Mouse (Mus musculus): ENCODE measurements around the gene Cemip2. TPM values are rescaled to one million over a fixed set of nuclear protein-coding genes. Genes with fewer than 3 reads are reported as not detected.

Cemip2 gene
- total RNA-seq, 2 experiments from 2014 or later: 6.5 to 8.9 TPM

GRCm38 (mm10) chr19:21799410-21800373 is 21.6 kb downstream of the Cemip2 start:
- intact Hi-C loops (cut with DNase I): no loop called here
- no peak for DNase-seq

- intact Hi-C loops (cut with DNase I): no loop called here
- no peak for DNase-seq
These were observed 26.3 kb downstream of the Cemip2 start for GRCm38 (mm10) chr19:21804488-21804887.

GRCm38 (mm10) chr19:21805305-21805704 is 27.2 kb downstream of the Cemip2 start:
- intact Hi-C loops (cut with DNase I): no loop called here

GRCm38 (mm10) chr19:21810135-21810534 is 32.0 kb downstream of the Cemip2 start:
- DNase-seq: no peak
- intact Hi-C loops (cut with DNase I): no loop called here

More at GRCm38 (mm10) chr19:21805305-21805704, 27.2 kb downstream of the Cemip2 start:
- DNase-seq: no peak

GRCm38 (mm10) chr19:21813560-21813959 is 35.4 kb downstream of the Cemip2 start:
- intact Hi-C loops (cut with DNase I): no loop called here
- no peak for DNase-seq

GRCm38 (mm10) chr19:21814433-21815020 is 36.4 kb downstream of the Cemip2 start:
- no peak for DNase-seq

GRCm38 (mm10) chr19:21816260-21816659 is 38.1 kb downstream of the Cemip2 start:
- no peak for DNase-seq
- intact Hi-C loops (cut with DNase I): no loop called here

More at GRCm38 (mm10) chr19:21814433-21815020, 36.4 kb downstream of the Cemip2 start:
- intact Hi-C loops (cut with DNase I): no loop called here

GRCm38 (mm10) chr19:21818021-21818725 is 40.0 kb downstream of the Cemip2 start:
- intact Hi-C loops (cut with DNase I): no loop called here
- no peak for DNase-seq

GRCm38 (mm10) chr19:21819585-21819984 is 41.4 kb downstream of the Cemip2 start:
- intact Hi-C loops (cut with DNase I): no loop called here
- no peak for DNase-seq

- intact Hi-C loops (cut with DNase I): no loop called here
- DNase-seq: no peak
These were observed 42.0 kb downstream of the Cemip2 start for GRCm38 (mm10) chr19:21820126-21820525.

- DNase-seq: no peak
- intact Hi-C loops (cut with DNase I): no loop called here
These were observed 43.7 kb downstream of the Cemip2 start for GRCm38 (mm10) chr19:21821877-21822276.

GRCm38 (mm10) chr19:21824146-21824545 is 46.0 kb downstream of the Cemip2 start:
- no peak for DNase-seq
- intact Hi-C loops (cut with DNase I): no loop called here

GRCm38 (mm10) chr19:21825128-21825885 is 47.2 kb downstream of the Cemip2 start:
- DNase-seq: no peak
- intact Hi-C loops (cut with DNase I): no loop called here

- DNase-seq: no peak
- intact Hi-C loops (cut with DNase I): no loop called here
These were observed 55.4 kb downstream of the Cemip2 start for GRCm38 (mm10) chr19:21833416-21833992.

GRCm38 (mm10) chr19:21834952-21835351 is 56.8 kb downstream of the Cemip2 start:
- DNase-seq: no peak
- intact Hi-C loops (cut with DNase I): no loop called here

GRCm38 (mm10) chr19:21850721-21851120 is 72.6 kb downstream of the Cemip2 start:
- intact Hi-C loops (cut with DNase I): no loop called here
- no peak for DNase-seq

- intact Hi-C loops (cut with DNase I): no loop called here
- DNase-seq: no peak
These were observed 76.5 kb downstream of the Cemip2 start for GRCm38 (mm10) chr19:21854526-21855228.

- no peak for DNase-seq
- intact Hi-C loops (cut with DNase I): no loop called here
These were observed 77.4 kb downstream of the Cemip2 start for GRCm38 (mm10) chr19:21855421-21856128.

Data from gastrocnemius, postnatal 36 days (tissue).